In genomic region chr3:103280875-103281274, GRCm38 (mm10) we compare ENCODE assay signal across 8 mouse cellular contexts. TPM values are rescaled to one million over a fixed set of nuclear protein-coding genes. Genes with fewer than 3 reads are reported as not detected.
DNase-seq lines count a peak whose midpoint lies in the region; ATAC-seq and TF ChIP-seq lines count a peak whose summit lies in the region.

No protein-coding gene starts in this region.

- peak overlapping the region; percentile 98; the same call in 1 of the 2 replicates for H3K27ac ChIP-seq in layer of hippocampus, adult 2 months
- no peak overlapping the region for H3K27ac ChIP-seq in brown adipose tissue, adult 24 weeks (replicated peaks; ENCODE audit: low read depth, low read length)
- 0 out of 2 replicates have a peak overlapping the region, but pooled peaks have one; percentile 0 for H3K27ac ChIP-seq in intestine, embryonic 15.5 days
- no peak overlapping the region for H3K27ac ChIP-seq in midbrain, embryonic 11.5 days (ENCODE audit: low read depth, low read length)

- H3K36me3 ChIP-seq in intestine, embryonic 15.5 days = 0 out of 2 replicates have a peak, but pooled peaks cover 5% of the 10 kb centered on the region
- no peaks in the 10 kb centered on the region for H3K36me3 ChIP-seq in midbrain, embryonic 11.5 days (ENCODE audit: control insufficient read depth, insufficient read depth, low read length)

- peak overlapping the region; percentile 96 for H3K9ac ChIP-seq in intestine, embryonic 15.5 days
- peak overlapping the region; percentile 89 for H3K9ac ChIP-seq in midbrain, embryonic 11.5 days (ENCODE audit: low read length)

- peaks cover 4% of the 10 kb centered on the region; the same call in 1 of the 2 replicates for H3K4me1 ChIP-seq in brown adipose tissue, adult 24 weeks (ENCODE audit: control insufficient read depth, insufficient read depth, insufficient read length, low read length)
- peaks cover 6% of the 10 kb centered on the region for H3K4me1 ChIP-seq in intestine, embryonic 15.5 days (replicated peaks)
- H3K4me1 ChIP-seq in midbrain, embryonic 11.5 days (ENCODE audit: control insufficient read depth, insufficient read depth, low read length) = peaks cover 12% of the 10 kb centered on the region

- H3K4me2 ChIP-seq in intestine, embryonic 15.5 days (replicated peaks) = peak overlapping the region; percentile 77
- H3K4me2 ChIP-seq in midbrain, embryonic 11.5 days = peak overlapping the region; percentile 95

- TF ChIP-seq CTCF in layer of hippocampus, adult 2 months (conservative IDR thresholded peaks at IDR 0.05) = no peak

- no peaks in the 10 kb centered on the region for H3K9me3 ChIP-seq in intestine, embryonic 15.5 days
- H3K9me3 ChIP-seq in midbrain, embryonic 11.5 days (ENCODE audit: control insufficient read depth, low read length) = no peaks in the 10 kb centered on the region

- H3K4me3 ChIP-seq in layer of hippocampus, adult 2 months = peak overlapping the region; percentile 93
- H3K4me3 ChIP-seq in brown adipose tissue, adult 24 weeks (ENCODE audit: insufficient read depth, low read depth, low read length) = peak overlapping the region; percentile 99
- H3K4me3 ChIP-seq in intestine, embryonic 15.5 days (replicated peaks) = peak overlapping the region; percentile 98
- H3K4me3 ChIP-seq in midbrain, embryonic 11.5 days (ENCODE audit: low read depth, low read length) = peak overlapping the region; percentile 78

- no peak for DNase-seq in layer of hippocampus, adult 2 months (ENCODE audit: low spot score in 2 of 2)
- DNase-seq in layer of hippocampus, postnatal 25 days (ENCODE audit: extremely low spot score in 1 of 2, low spot score in 1 of 2) = no peak
- DNase-seq in midbrain, embryonic 11.5 days (ENCODE audit: low spot score, missing footprints) = no peak
- no peak for DNase-seq in frontal cortex, postnatal 10 days (ENCODE audit: low spot score in 2 of 2)
- no peak for DNase-seq in right cerebral cortex, adult 18-20 months
- DNase-seq in MN1 (ENCODE audit: low spot score) = no peak

- no peak for ATAC-seq in intestine, embryonic 15.5 days
- ATAC-seq in midbrain, embryonic 11.5 days (ENCODE audit: low FRiP score) = no peak

- 27% methylated on average over 5 of the region's 5 CpGs for WGBS in intestine, embryonic 15.5 days
- WGBS in midbrain, embryonic 11.5 days = 31% methylated on average over 5 of the region's 5 CpGs

- no peaks in the 10 kb centered on the region for H3K27me3 ChIP-seq in intestine, embryonic 15.5 days (replicated peaks)
- H3K27me3 ChIP-seq in midbrain, embryonic 11.5 days (ENCODE audit: control insufficient read depth, insufficient read depth, low read length) = no peaks in the 10 kb centered on the region

RNA-seq across cellular contexts. Expression of gene Trim33, which starts 1.8 kb away (rescaled TPM):
- total RNA-seq in layer of hippocampus, adult 2 months (2021) = 10 to 100 TPM; 53.0 to 55.2 TPM
- 10 to 100 TPM; 48.0 to 56.1 TPM for total RNA-seq in layer of hippocampus, postnatal 25 days (2021)
- 9.6 and 23.0 TPM in 2 replicates for polyA plus RNA-seq in brown adipose tissue, adult 24 weeks (2012; ENCODE audit: insufficient read depth, insufficient read length, missing spikeins)
- 17.1 and 18.1 TPM in 2 replicates for polyA plus RNA-seq in intestine, embryonic 15.5 days (2015; fragmentation: Nextera tagmentation; extraction: Ambion mirVana)
- polyA plus RNA-seq in midbrain, embryonic 11.5 days (2014; fragmentation: Nextera tagmentation; extraction: Ambion mirVana) = 21.5 and 25.2 TPM in 2 replicates

Comparison
In these comparisons a context has a peak if more than half of its experiments do, and no peak if none do; other contexts are left out.
1. H3K27ac ChIP-seq: peak in layer of hippocampus, adult 2 months (single experiment) and intestine, embryonic 15.5 days (single experiment); none in brown adipose tissue, adult 24 weeks (single experiment) and midbrain, embryonic 11.5 days (single experiment).
2. Peak in every context shown above with its lines, with median percentiles within 50 percentile points of each other: H3K4me3 ChIP-seq.